Mouse (Mus musculus) limb, embryonic 14.5 days (tissue): ENCODE measurements around the gene Crebzf. TPM values are rescaled to one million over a fixed set of nuclear protein-coding genes. Genes with fewer than 3 reads are reported as not detected.
A peak's percentile ranks its signal among the peaks of the same experiment; 100 is the strongest.

Experiments used
- ATAC-seq: fragments of 200-750 bp; cut with Nextera tagmentation; 2 replicates; pipeline ENCODE4 v1.8.0; 2017; ENCODE audit warnings: low read depth, moderate number of reproducible peaks, moderate TSS enrichment; ENCODE audit not compliant: low FRiP score
- DNase-seq: peaks from one replicate; pipeline ENCODE4 v3.0.0-alpha.2; 2015; ENCODE audit warnings: low spot score
- H3K27ac ChIP-seq: fragments of 300-500 bp; sonication (generic); replicated peaks from 2 replicates; pipeline ENCODE4 v1.5.1; 2014; ENCODE audit warnings: low read depth, mild to moderate bottlenecking, low read length, moderate library complexity, mixed read lengths
- H3K27me3 ChIP-seq: fragments of 300-500 bp; sonication (generic); 2 replicates; pipeline ENCODE4 v1.6.1; 2014; ENCODE audit warnings: low read length, mixed read lengths; ENCODE audit not compliant: control insufficient read depth, insufficient read depth
- H3K36me3 ChIP-seq: fragments of 300-500 bp; sonication (generic); 2 replicates; pipeline ENCODE4 v1.6.1; 2014; ENCODE audit warnings: mild to moderate bottlenecking, low read length, moderate library complexity, mixed read lengths; ENCODE audit not compliant: control insufficient read depth, insufficient read depth
- H3K4me1 ChIP-seq: fragments of 300-500 bp; sonication (generic); 2 replicates; pipeline ENCODE4 v1.6.1; 2014; ENCODE audit warnings: antibody characterized with exemption, low read length, mixed read lengths; ENCODE audit not compliant: control insufficient read depth, insufficient read depth
- H3K4me2 ChIP-seq: fragments of 300-500 bp; sonication (generic); replicated peaks from 2 replicates; pipeline ENCODE4 v1.6.1; 2014; ENCODE audit warnings: low read depth, mild to moderate bottlenecking, low read length, moderate library complexity; ENCODE audit not compliant: severe bottlenecking
- H3K4me3 ChIP-seq: fragments of 300-500 bp; sonication (generic); replicated peaks from 2 replicates; pipeline ENCODE4 v1.5.1; 2014; ENCODE audit warnings: low read length
- H3K9ac ChIP-seq: fragments of 300-500 bp; sonication (generic); 2 replicates; pipeline ENCODE4 v1.6.1; 2014; ENCODE audit warnings: mild to moderate bottlenecking, low read depth, low read length, moderate library complexity; ENCODE audit not compliant: severe bottlenecking
- H3K9me3 ChIP-seq: fragments of 300-500 bp; sonication (generic); 2 replicates; pipeline ENCODE4 v1.6.1; 2016; ENCODE audit warnings: low read length; ENCODE audit not compliant: control insufficient read depth
- POLR2A ChIP-seq: fragments of 200-500 bp; IDR thresholded peaks from 2 replicates; pipeline ENCODE4 v1.8.0; 2012; ENCODE audit warnings: inconsistent platforms, mild to moderate bottlenecking, moderate library complexity, borderline replicate concordance; ENCODE audit not compliant: insufficient read depth, insufficient read length; ENCODE audit errors: extremely low read depth
- WGBS: fragments of 180-500 bp; shearing (Covaris S2); extraction: QIAGEN DNeasy Blood & Tissue Kit; methylation state at CpG from one replicate; pipeline ENCODE4 v1.1.7; 2014; 5-methylcytosine and 5-hydroxymethylcytosine counted together
- polyA plus RNA-seq, 2 experiments: library from polyadenylated mRNA; depleted of rRNA in 1 of 2; stranded (reverse) in 1 of 2; unstranded in 1 of 2; fragments of >200 nt; fragmentation: Nextera tagmentation in 1 of 2; extraction: Ambion mirVana in 1 of 2; gene quantifications; 2 replicates each; pipeline versions ENCODE4 v1.2.1 to v1.2.3; 2012 to 2014

Crebzf gene
- polyA plus RNA-seq, 2 experiments: 58.1 to 145 TPM

DNA sequence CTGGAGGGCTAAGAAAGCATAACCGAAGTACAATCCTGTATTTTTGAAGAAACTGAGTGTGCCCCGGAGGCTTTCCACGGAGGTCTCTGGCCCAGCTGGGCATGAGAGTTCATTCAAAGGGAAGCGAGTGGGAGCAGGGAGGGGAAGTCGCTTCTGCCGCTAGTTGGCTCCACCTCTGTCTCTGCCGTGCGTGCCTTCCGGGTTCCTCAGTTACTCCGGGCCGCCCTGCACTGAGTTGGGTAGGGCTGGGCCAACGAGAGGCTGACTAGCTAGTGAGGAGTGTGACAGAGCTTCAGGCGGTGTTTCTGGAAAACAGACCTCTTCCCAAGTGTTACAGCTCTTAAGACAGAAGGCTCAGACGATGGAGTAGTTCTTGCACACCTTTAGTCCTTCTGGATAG lies 18.4 kb downstream of the Crebzf start:
- 17% methylated on average over 14 of the region's 14 CpGs for WGBS

DNA sequence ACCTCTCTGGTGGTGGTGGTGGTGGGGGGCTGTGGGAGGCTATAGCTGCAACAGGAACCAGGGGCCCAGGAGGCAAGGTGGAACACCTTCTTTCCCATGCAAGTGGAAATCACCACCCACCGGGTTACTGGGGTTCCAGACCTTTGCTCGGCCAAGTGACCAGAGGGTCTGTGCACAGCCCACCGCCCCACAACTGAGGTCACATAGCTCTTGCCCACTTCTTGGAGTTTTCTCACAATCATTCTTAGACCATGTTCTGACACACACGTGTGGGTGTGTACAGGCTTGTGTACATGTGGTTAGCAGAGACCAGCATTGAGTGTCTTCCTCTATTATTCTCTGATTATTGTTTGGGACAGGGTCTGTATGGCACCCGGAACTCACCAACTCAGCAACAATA lies 18.9 kb downstream of the Crebzf start:
- 90% methylated on average over 4 of the region's 5 CpGs for WGBS
- Histone ChIP-seq H3K4me1 (no peaks in the 10 kb centered on the region), H3K27me3 (no peaks in the 10 kb centered on the region), H3K4me3 (no peak overlapping the region), H3K4me2 (no peak overlapping the region), H3K27ac (no peak overlapping the region), H3K9ac (no peak overlapping the region), H3K36me3 (no peaks in the 10 kb centered on the region; the same call in 1 of the 2 replicates), H3K9me3 (no peaks in the 10 kb centered on the region)
- no peak for TF ChIP-seq POLR2A
- ATAC-seq (no peak), DNase-seq (no peak)

More for the DNA sequence above, 18.4 kb downstream of the Crebzf start:
- H3K4me3 ChIP-seq: no peak overlapping the region
- DNase-seq: no peak
- no peak for TF ChIP-seq POLR2A
- H3K36me3 ChIP-seq: no peaks in the 10 kb centered on the region
- no peak overlapping the region for H3K9ac ChIP-seq
- no peaks in the 10 kb centered on the region for H3K27me3 ChIP-seq
- no peak for ATAC-seq
- H3K27ac ChIP-seq: no peak overlapping the region
- no peak overlapping the region for H3K4me2 ChIP-seq
- H3K9me3 ChIP-seq: no peaks in the 10 kb centered on the region
- H3K4me1 ChIP-seq: peaks cover 4% of the 10 kb centered on the region; the same call in 1 of the 2 replicates

DNA sequence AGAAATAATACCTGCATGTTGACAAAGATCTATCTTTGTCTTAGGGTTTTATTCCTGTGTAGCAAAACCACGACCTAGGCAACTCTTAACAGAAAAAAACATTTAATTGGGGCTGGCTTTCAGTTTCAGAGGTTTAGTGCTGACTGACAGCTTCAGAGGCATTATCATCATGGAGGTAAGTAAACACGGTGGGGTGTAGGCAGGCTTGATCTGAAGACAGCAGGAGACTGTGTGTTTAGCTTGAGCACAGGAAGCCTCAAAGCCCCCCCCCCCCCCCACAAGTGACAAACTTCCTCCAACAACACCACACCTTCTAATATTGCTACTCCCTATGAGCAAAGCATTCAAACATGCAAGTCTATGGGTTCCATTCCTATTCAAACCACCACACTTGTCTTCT lies 31.0 kb downstream of the Crebzf start:
- H3K9me3 ChIP-seq: no peaks in the 10 kb centered on the region
- H3K4me2 ChIP-seq: no peak overlapping the region
- no peak overlapping the region for H3K27ac ChIP-seq
- peaks cover 8% of the 10 kb centered on the region; the same call in 1 of the 2 replicates for H3K27me3 ChIP-seq
- 80% methylated on average over 2 of the region's 2 CpGs for WGBS
- peaks cover 21% of the 10 kb centered on the region for H3K36me3 ChIP-seq
- DNase-seq: no peak
- no peak overlapping the region for H3K9ac ChIP-seq
- no peak for ATAC-seq
- no peak for TF ChIP-seq POLR2A
- H3K4me1 ChIP-seq: peaks cover 6% of the 10 kb centered on the region; the same call in 1 of the 2 replicates
- no peak overlapping the region for H3K4me3 ChIP-seq

GRCm38 (mm10) chr7:90475793-90476312 lies 33.3 kb downstream of the Crebzf start, which contains the start of gene Tmem126b:
Gene Tmem126b, minus strand, starts transcription at chr7:90476001.
- Histone ChIP-seq H3K4me3 (peak within 1 kb of the TSS; percentile 54), H3K27ac (peak within 1 kb of the TSS; percentile 33; the same call in 1 of the 2 replicates), H3K4me1 (peaks cover 6% of the 10 kb centered on the region; the same call in 1 of the 2 replicates), H3K9me3 (no peaks in the 10 kb centered on the region), H3K9ac (peak within 1 kb of the TSS; percentile 58), H3K36me3 (peaks cover 4% of the 10 kb centered on the region; the same call in 1 of the 2 replicates), H3K4me2 (peak within 1 kb of the TSS; percentile 94), H3K27me3 (peaks cover 8% of the 10 kb centered on the region; the same call in 1 of the 2 replicates)
- WGBS: under 1% methylated on average over 36 of the region's 36 CpGs
- peak; percentile 97 for DNase-seq
- peak; percentile 85; the same call in 1 of the 2 replicates for TF ChIP-seq POLR2A
- ATAC-seq: peak; percentile 100

- Histone ChIP-seq H3K9ac (peak within 1 kb of the TSS; percentile 58), H3K9me3 (no peaks in the 10 kb centered on the region), H3K4me3 (peak within 1 kb of the TSS; percentile 54), H3K4me2 (peak within 1 kb of the TSS; percentile 94), H3K27ac (peak within 1 kb of the TSS; percentile 33; the same call in 1 of the 2 replicates), H3K27me3 (peaks cover 8% of the 10 kb centered on the region; the same call in 1 of the 2 replicates), H3K36me3 (peaks cover 4% of the 10 kb centered on the region; the same call in 1 of the 2 replicates), H3K4me1 (peaks cover 6% of the 10 kb centered on the region; the same call in 1 of the 2 replicates)
- no peak for DNase-seq
- no peak for TF ChIP-seq POLR2A
- 1% methylated on average over 32 of the region's 32 CpGs for whole genome bisulfite sequencing
- no peak; the same call in 1 of the 2 replicates for ATAC-seq
These were observed 34.0 kb downstream of the Crebzf start, which contains the start of gene Dlg2 for GRCm38 (mm10) chr7:90476313-90477245. Gene Dlg2, plus strand, starts transcription at chr7:90476672.
